Comparison of ENCODE assay signal across 24 mouse cellular contexts in the genomic region with DNA sequence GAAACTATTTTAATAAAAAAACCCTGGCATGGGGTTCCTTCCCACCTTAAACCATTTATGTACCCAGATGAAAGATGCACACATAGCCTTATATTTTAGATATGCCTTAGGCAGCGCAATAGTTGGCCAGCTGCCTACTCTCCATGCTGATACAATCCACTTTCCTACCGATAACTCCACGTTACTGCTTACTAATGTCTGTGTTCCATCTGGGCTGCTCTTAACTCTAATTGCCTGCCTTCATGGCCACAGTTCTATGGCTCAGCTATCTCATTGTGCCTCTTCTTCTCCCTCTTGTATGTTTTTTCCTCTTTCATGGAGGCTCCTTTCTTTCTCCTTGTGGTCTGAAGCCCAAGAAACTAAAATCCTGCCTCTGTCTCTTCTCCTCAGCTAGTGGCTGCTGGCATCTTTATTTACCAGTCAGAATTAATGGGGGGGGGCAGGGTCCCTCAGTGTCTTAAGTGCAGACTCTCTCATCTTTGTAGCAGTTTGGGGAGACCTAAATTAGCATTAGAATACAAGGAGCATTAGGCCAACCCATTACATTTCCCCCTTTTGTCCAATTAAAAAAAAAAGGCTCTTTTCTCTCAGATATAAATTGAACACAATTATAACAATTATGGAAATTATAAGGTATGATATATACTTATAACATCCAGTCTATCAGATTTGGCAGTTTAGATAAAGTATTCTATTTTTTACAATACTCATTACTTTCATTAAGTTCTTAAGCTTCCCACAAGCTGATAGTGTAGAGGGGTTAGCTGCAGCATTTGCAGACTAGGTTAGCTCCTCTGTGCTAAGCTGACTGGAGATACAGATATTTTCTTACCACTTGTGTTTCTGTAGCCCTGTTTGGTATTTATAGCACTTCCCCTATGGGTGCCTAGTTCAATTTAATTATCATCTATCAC.
"Had no signal": no experiment of that assay in that cellular context is flagged by ENCODE, and none has a peak within 500 bp of the region (broad histone marks: within the 10 kb centered on the region; RNA-seq: fewer than 3 reads in every experiment).

No protein-coding gene starts in this region.

- DNase-seq: kidney, postnatal 10 days; kidney, postnatal 36 days; layer of hippocampus, postnatal 36 days; liver; lung, adult 18-20 months; lung, postnatal 10 days; lung, postnatal 36 days; retina, postnatal 1 day; right cerebral cortex, postnatal 25 days; spleen, adult 18-20 months; thymus, postnatal 25 days had no signal

- H3K4me2 ChIP-seq: kidney, embryonic 15.5 days; limb, embryonic 12.5 days; liver, embryonic 12.5 days; liver, embryonic 15.5 days; lung, embryonic 15.5 days; midbrain, embryonic 13.5 days; neural tube, embryonic 13.5 days; stomach, embryonic 15.5 days had no signal

- H3K9me3 ChIP-seq: kidney, embryonic 15.5 days; limb, embryonic 12.5 days; liver, embryonic 12.5 days; liver, embryonic 15.5 days; lung, embryonic 15.5 days; midbrain, embryonic 10.5 days; midbrain, embryonic 13.5 days; neural tube, embryonic 13.5 days; stomach, embryonic 15.5 days had no signal

- H3K9ac ChIP-seq: kidney, embryonic 15.5 days; limb, embryonic 12.5 days; liver, embryonic 12.5 days; liver, embryonic 15.5 days; lung, embryonic 15.5 days; midbrain, embryonic 13.5 days; neural tube, embryonic 13.5 days; stomach, embryonic 15.5 days had no signal

- H3K4me3 ChIP-seq: kidney, embryonic 15.5 days; left cerebral cortex, adult 2 months; limb, embryonic 12.5 days; liver, embryonic 12.5 days; liver, embryonic 15.5 days; lung, embryonic 15.5 days; megakaryocyte, embryonic 14.5 days; midbrain, embryonic 10.5 days; midbrain, embryonic 13.5 days; myocyte; neural tube, embryonic 13.5 days; stomach, embryonic 15.5 days had no signal

- H3K4me1 ChIP-seq: kidney, embryonic 15.5 days; limb, embryonic 12.5 days; liver, embryonic 12.5 days; liver, embryonic 15.5 days; lung, embryonic 15.5 days; megakaryocyte, embryonic 14.5 days; midbrain, embryonic 13.5 days; stomach, embryonic 15.5 days had no signal

- H3K36me3 ChIP-seq: kidney, embryonic 15.5 days; limb, embryonic 12.5 days; liver, embryonic 12.5 days; liver, embryonic 15.5 days; lung, embryonic 15.5 days; midbrain, embryonic 10.5 days; midbrain, embryonic 13.5 days; neural tube, embryonic 13.5 days; stomach, embryonic 15.5 days had no signal

- H3K27me3 ChIP-seq: kidney, embryonic 15.5 days; limb, embryonic 12.5 days; liver, embryonic 12.5 days; liver, embryonic 15.5 days; lung, embryonic 15.5 days; megakaryocyte, embryonic 14.5 days; midbrain, embryonic 13.5 days; neural tube, embryonic 13.5 days; stomach, embryonic 15.5 days had no signal

- ATAC-seq: liver, embryonic 12.5 days; midbrain, embryonic 13.5 days; midbrain, embryonic 16.5 days had no signal

- H3K27ac ChIP-seq: kidney, embryonic 15.5 days; left cerebral cortex, adult 2 months; limb, embryonic 12.5 days; liver, embryonic 12.5 days; liver, embryonic 15.5 days; lung, embryonic 15.5 days; midbrain, embryonic 10.5 days; midbrain, embryonic 13.5 days; neural tube, embryonic 13.5 days; stomach, embryonic 15.5 days had no signal
